Mouse (Mus musculus): ENCODE data around the gene Itpa.
"Not testable (repeated sequence)": the region's sequence is repeated elsewhere in the genome, so short reads cannot be mapped to it uniquely, and the experiment has no call there.

DNA sequence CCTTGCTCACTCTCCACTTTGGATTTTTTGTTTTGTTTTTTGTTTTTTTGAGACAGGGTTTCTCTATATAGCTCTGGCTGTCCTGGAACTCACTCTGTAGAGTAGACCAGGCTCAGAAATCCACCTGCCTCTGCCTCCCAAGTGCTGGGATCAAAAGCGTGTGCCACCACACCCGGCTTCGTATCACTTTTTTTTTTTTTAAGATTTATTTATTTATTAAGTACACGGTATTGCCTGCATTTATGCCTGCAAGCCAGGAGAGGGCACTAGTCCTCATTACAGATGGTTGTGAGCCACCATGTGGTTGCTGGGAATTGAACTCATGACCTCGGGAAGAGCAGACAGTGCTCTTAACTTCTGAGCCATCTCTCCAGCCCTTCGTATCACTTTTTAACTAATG is 18.4 kb upstream of the Itpa start:
- 0 out of 2 replicates have a peak, but pooled peaks have one; percentile 20 for TF ChIP-seq CTCF (conservative IDR thresholded peaks at IDR 0.05; ENCODE audit: low read length)
- not testable (repeated sequence) for TF ChIP-seq POU5F1, NANOG (IDR thresholded peaks at IDR 0.05; ENCODE audit: borderline replicate concordance, low read length)

Measured in E14TG2a.4 (cell line).